Mouse (Mus musculus) spleen, adult 2 months (tissue): ENCODE measurements at regions not wholly inside any gene's neighbourhood (a gene's known extent, or its start where the extent isn't known, plus 50 kb on each side); places are given as distances from the start of the nearest gene placed in this dataset.

Source experiments
- CTCF ChIP-seq: fragments of 200-500 bp; IDR thresholded peaks from 2 replicates; pipeline ENCODE4 v1.5.1; 2011; ENCODE audit warnings: mild to moderate bottlenecking, inconsistent platforms; ENCODE audit not compliant: insufficient read depth, insufficient read length, insufficient replicate concordance; ENCODE audit errors: extremely low read depth
- POLR2A ChIP-seq: fragments of 200-500 bp; IDR thresholded peaks from 2 replicates; pipeline ENCODE4 v1.6.1; 2011; ENCODE audit warnings: low read depth, low read length, inconsistent platforms

DNA sequence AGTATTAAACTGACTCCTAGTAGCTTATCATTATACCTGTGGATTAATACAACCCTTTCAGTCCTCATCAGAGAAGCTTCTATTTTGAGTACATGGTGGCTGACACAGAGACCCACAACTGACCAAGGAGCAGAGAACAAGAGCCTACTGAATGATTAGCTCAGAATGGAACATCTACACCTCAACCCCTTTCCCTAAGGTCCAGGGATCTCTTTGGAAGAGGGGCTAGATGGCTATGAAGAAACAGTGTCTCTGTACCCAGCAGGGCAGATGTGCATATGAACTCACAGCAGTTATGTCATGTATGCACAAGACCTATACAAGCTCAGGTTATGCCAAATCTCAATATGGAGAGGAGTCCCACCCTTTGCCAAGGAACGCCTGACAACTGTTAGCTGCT, 77.4 kb downstream of the Cyp26a1 start:
- no peak for TF ChIP-seq CTCF
- TF ChIP-seq POLR2A = no peak
